Mouse (Mus musculus): ENCODE results near the gene Gse1.
A peak's percentile ranks its signal among the peaks of the same experiment; 100 is the strongest.
"Not testable (repeated sequence)": the region's sequence is repeated elsewhere in the genome, so short reads cannot be mapped to it uniquely, and the experiment has no call there.

Gse1 gene

GRCm38 (mm10) chr8:120322956-120323448, 94.7 kb downstream of the Gse1 start:
- peak; percentile 66 to 75 for DNase-seq (ENCODE audit: low spot score in 2 of 2)

GRCm38 (mm10) chr8:120324555-120324954, 96.3 kb downstream of the Gse1 start:
- DNase-seq (ENCODE audit: low spot score in 2 of 2) = no peak

DNA sequence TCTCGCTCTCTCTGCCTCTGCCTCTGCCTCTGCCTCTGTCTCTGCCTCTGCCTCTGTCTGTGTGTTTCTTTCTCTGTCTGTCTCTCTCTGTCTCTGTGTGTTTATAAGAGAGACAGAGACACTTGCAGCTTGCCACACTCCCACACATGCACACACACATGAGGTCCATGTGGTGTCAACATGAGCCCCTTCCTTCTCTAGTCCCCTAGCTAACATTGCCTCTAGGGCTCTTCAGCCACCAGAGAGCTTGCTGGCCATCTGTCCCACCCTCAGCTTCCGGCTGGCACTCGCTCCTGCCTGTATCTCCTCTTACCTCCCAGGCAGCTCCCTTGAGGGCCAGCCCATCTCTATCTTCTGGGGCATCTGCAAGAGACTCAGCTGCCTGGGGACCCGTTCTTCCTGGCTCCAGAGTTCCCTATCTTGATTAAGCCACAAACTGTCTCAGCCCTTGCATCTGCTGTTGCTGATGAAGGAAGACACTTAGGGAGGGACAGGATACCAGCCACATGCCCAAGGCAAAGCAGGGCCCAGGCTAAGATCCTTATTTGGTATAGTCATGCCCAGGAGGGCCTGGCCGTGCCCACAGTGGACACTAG, 97.0 kb downstream of the Gse1 start:
- no peak for DNase-seq (ENCODE audit: low spot score in 2 of 2)

- no peak for DNase-seq (ENCODE audit: low spot score in 2 of 2)
Measured at GRCm38 (mm10) chr8:120327131-120327554, 98.9 kb downstream of the Gse1 start.

DNA sequence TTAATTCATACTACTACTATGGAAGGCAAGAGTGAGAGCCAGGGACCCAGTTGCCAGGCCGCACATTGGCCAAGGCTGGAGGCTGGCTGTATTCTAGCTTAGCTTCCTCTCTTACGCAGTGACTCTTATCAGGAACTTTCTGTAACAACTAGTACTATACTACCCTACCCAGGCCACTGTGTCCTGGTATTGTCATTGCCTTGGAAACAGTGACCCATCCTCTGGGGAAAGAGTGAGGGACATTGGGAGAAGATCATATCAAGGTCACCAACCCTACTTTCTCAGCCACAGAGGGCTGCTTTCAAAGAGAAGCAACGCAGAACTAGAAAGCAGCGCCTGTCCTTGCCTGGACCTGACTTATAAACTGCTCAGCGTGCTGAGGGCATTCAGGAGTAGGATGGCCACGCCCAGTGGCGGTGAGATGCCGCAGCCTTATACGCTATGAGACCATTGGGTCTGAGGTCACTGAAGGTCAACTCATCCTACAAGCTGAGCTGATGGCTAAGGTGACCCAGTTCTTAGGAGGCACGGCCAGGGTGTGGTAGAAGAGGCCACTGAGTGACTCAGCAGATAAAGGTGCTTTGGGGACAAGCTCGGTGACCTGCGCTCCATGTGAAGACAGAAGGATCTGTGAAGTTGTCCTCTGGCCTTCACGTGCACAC, 100.2 kb downstream of the Gse1 start:
- DNase-seq (ENCODE audit: low spot score in 2 of 2) = no peak

DNA sequence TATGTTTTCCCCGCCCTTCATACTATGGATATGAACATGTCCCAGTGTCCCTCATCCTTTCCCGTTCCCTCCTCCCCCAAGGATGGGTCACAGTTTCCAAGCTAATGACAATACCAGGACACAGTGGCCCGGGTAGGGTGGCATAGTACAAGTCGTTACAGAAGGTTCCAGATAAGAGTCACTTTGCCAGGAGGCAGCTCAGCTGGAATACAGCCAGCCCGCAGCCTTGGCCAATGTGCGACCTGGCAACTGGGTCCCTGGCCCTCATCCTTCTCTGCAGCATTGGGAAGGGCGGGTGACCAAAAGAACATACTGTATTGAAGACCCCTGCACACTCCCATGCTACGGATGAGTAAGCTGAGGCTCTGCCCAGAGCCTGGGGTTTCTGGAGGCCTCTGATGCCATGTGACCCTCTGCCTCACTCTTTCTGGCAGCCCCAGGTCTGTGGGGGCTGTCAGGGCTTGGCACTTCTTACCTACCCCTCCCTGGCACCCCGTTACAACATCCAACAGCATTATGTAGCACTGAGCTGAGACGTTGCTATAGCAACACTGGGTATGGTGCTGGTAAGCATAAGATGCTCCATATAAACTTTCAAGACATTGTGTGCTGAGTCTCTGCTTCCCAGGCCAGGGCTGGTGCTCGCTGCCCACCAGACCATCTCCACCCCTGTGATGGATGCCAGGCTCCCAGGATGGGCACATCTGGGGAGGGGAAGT, 100.9 kb downstream of the Gse1 start:
- peak in 1 of 2 experiments; percentile 50 for DNase-seq (ENCODE audit: low spot score in 2 of 2)

DNA sequence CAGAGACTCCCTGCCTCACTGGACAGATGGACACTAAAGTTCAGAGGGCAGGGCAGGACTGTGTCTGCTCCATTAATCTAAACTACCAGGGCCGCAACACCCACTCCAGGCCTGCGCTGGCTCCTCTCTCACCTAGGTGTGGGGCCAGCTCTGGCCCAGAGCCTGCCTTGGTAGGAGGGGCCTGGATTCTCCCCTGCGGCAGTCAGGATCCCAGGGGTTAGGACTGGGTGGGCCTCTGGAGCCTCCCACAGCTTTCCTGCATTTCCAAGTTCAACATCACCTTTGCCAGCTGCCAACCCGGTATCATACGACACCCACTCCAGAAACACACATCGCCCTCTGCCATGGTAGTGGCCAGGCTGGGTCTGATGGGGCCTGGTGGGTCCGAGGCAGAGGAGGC, 102.8 kb downstream of the Gse1 start:
- DNase-seq (ENCODE audit: low spot score in 2 of 2) = no peak

DNA sequence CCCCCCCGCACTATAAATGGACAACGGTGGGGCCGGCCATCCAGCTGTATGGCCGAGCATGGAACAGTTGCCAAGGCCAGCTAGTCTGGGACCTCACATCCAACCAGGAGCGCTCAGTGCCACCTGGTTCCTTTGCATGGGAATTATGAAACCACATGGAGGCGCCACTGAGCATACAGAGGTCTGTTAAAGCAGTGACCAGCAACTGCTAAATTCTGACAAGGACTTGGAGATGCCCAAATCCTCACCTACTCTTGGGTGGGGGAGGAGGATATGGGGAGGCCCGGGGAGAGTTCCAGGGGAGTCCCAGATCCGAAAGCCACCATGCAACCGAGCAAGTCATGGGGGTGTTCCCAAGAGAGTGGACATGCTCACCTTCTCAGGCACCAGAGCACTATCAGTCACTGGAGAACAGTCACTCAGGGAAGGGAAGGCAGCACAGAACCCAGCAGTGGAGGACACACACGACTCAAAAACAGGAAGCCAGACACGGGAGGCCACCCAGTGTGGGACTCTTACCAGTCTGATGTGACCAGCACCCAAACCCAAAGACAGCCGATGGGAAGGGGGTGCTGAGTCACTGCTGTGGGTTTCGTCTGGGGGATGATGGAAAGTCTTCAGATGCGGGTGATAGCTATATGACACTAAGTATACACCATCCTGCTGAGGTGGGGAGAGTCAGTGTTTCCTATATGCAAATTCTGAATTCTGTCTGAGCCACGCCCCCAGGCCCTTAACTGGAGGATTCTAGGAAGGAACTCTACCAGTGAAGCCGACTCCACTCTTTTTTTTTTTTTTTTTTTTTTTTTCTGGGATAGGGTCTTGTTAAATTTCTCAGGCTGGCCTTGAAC, 104.3 kb downstream of the Gse1 start:
- DNase-seq (ENCODE audit: low spot score in 2 of 2) = no peak

DNA sequence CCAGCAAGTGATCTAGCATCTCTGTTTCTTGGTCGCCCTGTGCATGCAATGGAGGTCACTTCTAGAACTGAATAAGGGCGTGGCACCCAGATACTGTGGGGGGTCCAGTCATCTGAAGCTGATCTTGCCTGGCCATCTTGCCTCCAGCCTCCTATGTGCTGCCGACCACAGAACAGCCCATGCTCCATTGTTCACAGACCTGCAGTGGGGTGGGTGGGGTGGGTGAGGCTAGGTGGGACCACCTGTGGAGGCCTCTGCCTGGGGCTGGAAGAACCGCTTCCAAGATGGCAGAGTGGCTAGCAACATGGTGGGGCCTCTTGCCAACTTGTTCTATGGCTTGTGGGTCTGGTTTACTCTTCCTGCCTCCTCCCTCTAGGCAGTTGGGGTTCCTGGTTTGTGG, 105.4 kb downstream of the Gse1 start:
- no peak for DNase-seq (ENCODE audit: low spot score in 2 of 2)

DNA sequence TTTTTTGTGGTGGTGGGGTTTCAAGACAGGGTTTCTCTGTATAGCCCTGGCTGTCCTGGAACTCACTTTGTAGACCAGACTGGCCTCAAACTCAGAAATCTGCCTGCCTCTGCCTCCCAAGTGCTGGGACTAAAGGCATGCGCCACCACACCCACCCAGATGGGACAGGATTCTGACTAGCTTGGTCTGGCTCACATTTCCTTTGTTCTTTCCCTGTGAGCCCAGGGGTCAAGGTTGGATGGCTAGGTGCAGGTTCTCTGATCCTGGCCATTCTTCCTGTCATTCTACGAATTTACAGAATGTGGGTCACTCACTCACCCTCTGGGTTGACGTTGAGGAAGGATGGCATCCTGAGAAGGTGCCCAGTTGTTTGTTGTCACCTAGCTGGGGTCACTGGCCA, 106.0 kb downstream of the Gse1 start:
- DNase-seq (ENCODE audit: low spot score in 2 of 2) = not testable (repeated sequence)

DNA sequence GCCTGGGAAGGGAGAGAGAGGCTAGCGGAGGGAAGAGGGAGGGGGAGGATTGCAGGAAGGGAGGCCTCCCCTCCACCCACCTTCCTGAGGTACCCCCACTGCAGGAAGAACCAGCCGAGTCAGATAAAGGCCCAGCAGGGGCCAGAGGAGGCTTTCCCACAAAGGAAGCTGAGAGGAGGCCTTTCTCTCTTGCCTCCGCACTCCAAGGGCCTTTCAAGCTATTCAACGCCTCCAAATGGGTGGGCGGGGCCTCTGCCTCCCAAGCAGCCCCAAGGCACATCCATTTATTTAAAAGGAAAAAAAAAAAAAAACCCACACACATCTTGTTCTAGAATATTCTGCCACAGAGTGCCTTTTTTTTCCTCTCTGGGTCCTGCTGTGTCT, 106.6 kb downstream of the Gse1 start:
- no peak for DNase-seq (ENCODE audit: low spot score in 2 of 2)

- no peak for DNase-seq (ENCODE audit: low spot score in 2 of 2)
Measured at GRCm38 (mm10) chr8:120335262-120336086, 107.2 kb downstream of the Gse1 start.

DNA sequence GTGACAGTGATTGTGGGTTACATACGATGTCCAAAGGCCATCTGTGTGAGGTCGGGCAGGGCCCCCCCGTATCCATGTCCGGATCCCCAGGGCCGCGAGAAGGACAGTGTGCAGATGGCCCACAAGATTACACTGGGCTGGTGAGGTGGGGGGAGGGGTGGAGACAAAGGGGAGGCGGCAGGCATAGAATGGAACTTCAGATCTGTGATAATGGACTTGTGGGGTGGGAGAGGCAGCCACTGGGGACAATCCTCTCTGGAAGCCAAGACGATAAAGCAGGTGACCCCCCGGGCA, 107.8 kb downstream of the Gse1 start:
- DNase-seq (ENCODE audit: low spot score in 2 of 2) = no peak

DNA sequence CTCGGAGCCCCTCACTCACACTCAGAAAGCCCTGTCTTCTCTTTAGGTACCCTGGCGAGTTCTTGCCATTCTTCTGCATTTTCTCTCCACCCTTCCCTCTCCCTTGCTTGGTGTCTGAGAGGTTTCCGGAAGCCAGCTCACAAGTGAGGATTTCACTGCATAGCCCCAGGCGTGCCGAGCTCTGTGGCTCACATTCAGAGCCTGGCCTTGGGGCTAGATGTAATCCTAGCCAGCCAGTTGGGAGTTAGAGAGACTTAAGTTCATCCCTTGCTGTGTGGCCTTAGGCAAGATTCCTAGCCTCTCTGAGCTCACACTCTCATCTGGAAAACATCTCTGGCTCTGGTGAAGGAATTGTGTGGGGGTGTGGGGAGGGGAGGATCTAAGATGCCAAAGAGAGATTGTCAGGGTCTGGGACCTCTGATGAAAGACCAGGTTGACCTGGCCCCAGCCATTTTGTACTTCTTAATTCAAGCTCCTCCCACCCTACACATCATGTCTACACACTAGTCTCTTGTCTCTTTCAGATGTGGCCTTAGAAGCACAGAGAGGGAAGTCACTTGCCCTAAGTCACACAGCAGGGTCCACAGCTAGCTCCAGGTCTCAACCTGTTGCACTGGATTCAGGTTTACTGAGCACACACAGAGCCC, 108.8 kb downstream of the Gse1 start:
- no peak for DNase-seq (ENCODE audit: low spot score in 2 of 2)

- no peak for DNase-seq (ENCODE audit: low spot score in 2 of 2)
Measured at GRCm38 (mm10) chr8:120337627-120338026, 109.4 kb downstream of the Gse1 start.

GRCm38 (mm10) chr8:120338678-120339077, 110.4 kb downstream of the Gse1 start:
- no peak for DNase-seq (ENCODE audit: low spot score in 2 of 2)

DNA sequence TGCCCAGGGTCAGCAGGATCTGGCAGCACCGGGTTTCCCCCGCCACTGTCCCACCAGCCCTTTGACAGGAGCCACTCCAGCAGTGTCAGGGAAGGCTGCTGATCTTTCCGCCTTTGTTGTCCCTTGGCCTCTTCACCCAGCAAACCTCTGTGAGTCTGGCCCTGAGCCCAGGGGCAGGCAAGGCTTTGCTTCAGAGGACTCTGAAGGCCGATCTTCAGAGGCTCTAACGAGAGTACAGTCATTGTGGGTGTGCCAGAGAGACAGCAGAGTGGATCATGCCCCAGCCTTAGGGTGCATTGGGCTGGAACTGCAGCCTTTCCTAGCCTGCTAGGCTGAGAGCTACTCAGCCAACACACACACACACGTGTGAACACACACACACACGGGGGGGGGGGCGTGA, 111.5 kb downstream of the Gse1 start:
- no peak for DNase-seq (ENCODE audit: low spot score in 2 of 2)

DNA sequence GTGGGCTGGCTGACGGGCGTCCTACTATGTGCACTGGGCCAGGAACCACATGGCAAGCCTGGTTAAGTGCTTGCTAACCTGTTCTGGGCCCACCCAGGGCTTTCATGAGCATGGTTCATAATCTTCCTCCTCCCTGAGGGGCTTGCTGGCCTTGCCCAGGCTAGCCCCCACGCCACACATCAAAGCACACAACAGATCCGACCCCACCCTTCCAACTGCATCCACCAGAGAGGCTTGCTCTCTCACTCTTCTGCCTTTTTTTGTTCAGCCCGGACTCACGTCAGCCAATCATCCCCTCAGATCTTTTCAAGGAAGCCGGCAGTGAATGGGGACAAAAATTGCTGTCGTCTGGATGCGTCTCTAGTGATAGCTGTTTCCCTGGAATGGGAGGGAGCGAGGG, 112.9 kb downstream of the Gse1 start:
- DNase-seq (ENCODE audit: low spot score in 2 of 2) = no peak

GRCm38 (mm10) chr8:120342847-120343548, 114.7 kb downstream of the Gse1 start:
- DNase-seq (ENCODE audit: low spot score in 2 of 2) = no peak

GRCm38 (mm10) chr8:120343582-120343981, 115.3 kb downstream of the Gse1 start:
- DNase-seq (ENCODE audit: low spot score in 2 of 2) = no peak
